Mouse (Mus musculus) liver, embryonic 13.5 days (tissue): ENCODE results near the gene Gm43191. TPM values are rescaled to one million over a fixed set of nuclear protein-coding genes. Genes with fewer than 3 reads are reported as not detected.
"Not testable (repeated sequence)": the region's sequence is repeated elsewhere in the genome, so short reads cannot be mapped to it uniquely, and the experiment has no call there.

ENCODE experiments used
- ATAC-seq: fragments of 200-750 bp; cut with Nextera tagmentation; 2 replicates; pipeline ENCODE4 v1.8.0; 2017; ENCODE audit warnings: low read depth, mild to moderate bottlenecking, moderate number of reproducible peaks, moderate library complexity
- DNase-seq: peaks from one replicate; pipeline ENCODE4 v3.0.0; 2022
- H3K27ac ChIP-seq: fragments of 300-500 bp; sonication (generic); 2 replicates; pipeline ENCODE4 v1.5.1; 2015; ENCODE audit warnings: moderate library complexity, mild to moderate bottlenecking, inconsistent platforms
- H3K27me3 ChIP-seq: fragments of 300-500 bp; sonication (generic); 2 replicates; pipeline ENCODE4 v1.6.1; 2015; ENCODE audit warnings: mild to moderate bottlenecking, inconsistent platforms
- H3K36me3 ChIP-seq: fragments of 300-500 bp; sonication (generic); 2 replicates; pipeline ENCODE4 v1.6.1; 2015; ENCODE audit warnings: mild to moderate bottlenecking, inconsistent platforms
- H3K4me1 ChIP-seq: fragments of 300-500 bp; sonication (generic); replicated peaks from 2 replicates; pipeline ENCODE4 v1.6.1; 2015; ENCODE audit warnings: inconsistent platforms
- H3K4me2 ChIP-seq: fragments of 300-500 bp; sonication (generic); 2 replicates; pipeline ENCODE4 v1.6.1; 2015; ENCODE audit warnings: inconsistent platforms, mild to moderate bottlenecking, moderate library complexity
- H3K4me3 ChIP-seq: fragments of 300-500 bp; sonication (generic); replicated peaks from 2 replicates; pipeline ENCODE4 v1.5.1; 2015; ENCODE audit warnings: mild to moderate bottlenecking, inconsistent platforms
- H3K9ac ChIP-seq: fragments of 300-500 bp; sonication (generic); 2 replicates; pipeline ENCODE4 v1.6.1; 2015; ENCODE audit warnings: mild to moderate bottlenecking, inconsistent platforms
- H3K9me3 ChIP-seq: fragments of 300-500 bp; sonication (generic); replicated peaks from 2 replicates; pipeline ENCODE4 v1.6.1; 2016; ENCODE audit warnings: inconsistent platforms
- WGBS: fragments of 180-500 bp; shearing (Covaris S2); methylation state at CpG from one replicate; pipeline ENCODE4 v1.1.7; 2015; ENCODE audit not compliant: insufficient replicate concordance; 5-methylcytosine and 5-hydroxymethylcytosine counted together
- polyA plus RNA-seq: library from polyadenylated mRNA; unstranded; fragments of >200 nt; fragmentation: Nextera tagmentation; extraction: Ambion mirVana; gene quantifications from 2 replicates; pipeline ENCODE4 v1.2.1, GENCODE M21; 2015

The Gm43191 gene
- polyA plus RNA-seq, 1 experiment from 2014 or later = not detected

DNA sequence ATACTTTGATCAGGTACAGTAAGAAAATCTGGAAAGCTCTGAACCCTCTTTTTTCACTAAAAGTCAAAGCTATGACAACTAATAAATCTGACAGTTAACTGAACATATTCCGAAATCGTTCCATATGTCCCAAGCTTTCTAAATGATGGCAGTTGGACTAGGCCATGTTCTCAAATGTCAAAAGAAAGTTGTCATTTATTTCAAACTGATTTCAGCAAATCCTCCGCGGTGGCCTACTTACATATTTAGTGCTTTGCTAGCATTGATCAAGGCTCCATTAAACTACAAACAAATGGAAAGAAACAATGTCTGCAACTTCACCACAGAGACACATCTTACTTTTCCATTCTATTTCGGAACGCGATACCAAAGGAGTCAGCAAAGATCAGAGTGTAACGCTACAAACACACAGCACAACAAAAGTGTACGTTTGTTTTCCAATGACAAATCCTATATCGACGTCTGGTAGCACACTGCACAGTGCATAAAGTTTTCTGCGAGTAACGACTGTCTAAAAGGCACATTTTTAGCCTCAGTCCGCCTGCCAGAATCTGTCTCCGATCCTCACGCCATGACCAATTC is 19.7 kb downstream of the Gm43191 start:
- ATAC-seq (no peak), DNase-seq (no peak)
- Histone ChIP-seq H3K4me2 (peak overlapping the region; percentile 75), H3K27ac (peak overlapping the region; percentile 90), H3K9me3 (no peaks in the 10 kb centered on the region), H3K4me1 (peaks cover 59% of the 10 kb centered on the region), H3K27me3 (no peaks in the 10 kb centered on the region), H3K36me3 (no peaks in the 10 kb centered on the region), H3K4me3 (peak overlapping the region; percentile 97), H3K9ac (peak overlapping the region; percentile 98)
- WGBS = 5% methylated on average over 16 of the region's 16 CpGs

DNA sequence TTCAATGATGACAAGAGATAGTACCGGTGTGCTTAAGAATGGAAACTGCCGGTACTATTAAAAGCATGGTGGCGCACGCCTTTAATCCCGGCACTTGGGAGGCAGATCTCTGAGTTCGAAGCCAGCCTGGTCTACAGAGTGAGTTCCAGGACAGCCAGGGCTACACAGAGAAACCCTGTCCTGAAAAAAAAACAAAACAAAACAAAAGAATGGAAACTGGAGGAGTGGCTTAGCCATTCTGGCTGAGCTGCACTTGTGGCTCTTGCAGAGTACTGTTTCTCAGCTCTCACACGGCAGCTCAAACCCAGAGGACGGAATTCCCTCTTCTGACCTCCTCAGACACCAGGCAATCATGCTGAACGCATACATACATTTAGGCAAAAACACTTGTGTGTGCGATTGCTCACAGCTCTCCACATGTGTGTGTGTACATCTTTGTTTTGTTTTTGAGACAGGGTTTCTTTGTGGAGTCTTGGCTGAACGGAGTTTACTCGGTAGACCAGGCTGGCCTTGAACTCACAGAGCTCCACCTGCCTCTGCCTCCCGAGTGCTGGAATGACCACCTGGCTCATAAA is 21.1 kb downstream of the Gm43191 start:
- Histone ChIP-seq H3K27me3 (no peaks in the 10 kb centered on the region), H3K4me3 (peak overlapping the region; percentile 97), H3K9me3 (no peaks in the 10 kb centered on the region), H3K27ac (no peak overlapping the region), H3K36me3 (no peaks in the 10 kb centered on the region), H3K9ac (no peak overlapping the region; the same call in 1 of the 2 replicates), H3K4me1 (peaks cover 67% of the 10 kb centered on the region), H3K4me2 (peak overlapping the region; percentile 75)
- 68% methylated on average over 13 of the region's 13 CpGs for WGBS
- ATAC-seq = no peak
- DNase-seq = no peak

DNA sequence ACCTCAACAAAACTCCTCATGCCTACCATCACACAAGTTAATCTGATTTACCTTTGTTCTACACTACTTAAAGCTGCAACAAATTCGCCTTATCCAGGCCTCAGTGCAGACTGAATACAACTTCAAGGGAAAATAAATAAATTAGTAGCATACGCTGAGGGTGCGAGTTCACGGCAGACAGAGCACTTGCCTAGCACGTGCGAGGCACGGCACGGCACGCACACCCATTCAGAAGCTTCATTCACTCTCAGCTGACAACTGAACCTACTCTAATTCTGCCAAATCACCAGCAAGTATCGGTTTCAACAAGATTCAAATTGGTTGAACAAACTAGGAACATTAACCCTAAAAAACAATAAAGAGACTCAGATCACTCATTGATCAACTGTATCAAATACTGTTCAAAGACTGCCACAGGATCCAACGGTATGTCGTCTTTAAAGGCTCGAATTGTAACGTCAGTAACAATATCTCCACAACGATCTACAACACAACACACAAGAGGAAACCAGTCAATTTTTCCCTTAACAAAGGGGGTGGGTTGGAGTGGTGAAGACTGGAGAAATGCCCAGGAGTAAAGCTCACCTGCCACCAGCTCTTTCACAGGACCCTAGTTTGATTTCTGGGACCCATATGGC is 22.0 kb downstream of the Gm43191 start:
- Histone ChIP-seq H3K27me3 (no peaks in the 10 kb centered on the region), H3K4me3 (no peak overlapping the region), H3K27ac (no peak overlapping the region), H3K4me2 (peak overlapping the region; percentile 75; the same call in 1 of the 2 replicates), H3K9me3 (no peaks in the 10 kb centered on the region), H3K9ac (no peak overlapping the region), H3K4me1 (peaks cover 74% of the 10 kb centered on the region), H3K36me3 (no peaks in the 10 kb centered on the region)
- DNase-seq (no peak), ATAC-seq (no peak)
- 64% methylated on average over 15 of the region's 15 CpGs for WGBS

DNA sequence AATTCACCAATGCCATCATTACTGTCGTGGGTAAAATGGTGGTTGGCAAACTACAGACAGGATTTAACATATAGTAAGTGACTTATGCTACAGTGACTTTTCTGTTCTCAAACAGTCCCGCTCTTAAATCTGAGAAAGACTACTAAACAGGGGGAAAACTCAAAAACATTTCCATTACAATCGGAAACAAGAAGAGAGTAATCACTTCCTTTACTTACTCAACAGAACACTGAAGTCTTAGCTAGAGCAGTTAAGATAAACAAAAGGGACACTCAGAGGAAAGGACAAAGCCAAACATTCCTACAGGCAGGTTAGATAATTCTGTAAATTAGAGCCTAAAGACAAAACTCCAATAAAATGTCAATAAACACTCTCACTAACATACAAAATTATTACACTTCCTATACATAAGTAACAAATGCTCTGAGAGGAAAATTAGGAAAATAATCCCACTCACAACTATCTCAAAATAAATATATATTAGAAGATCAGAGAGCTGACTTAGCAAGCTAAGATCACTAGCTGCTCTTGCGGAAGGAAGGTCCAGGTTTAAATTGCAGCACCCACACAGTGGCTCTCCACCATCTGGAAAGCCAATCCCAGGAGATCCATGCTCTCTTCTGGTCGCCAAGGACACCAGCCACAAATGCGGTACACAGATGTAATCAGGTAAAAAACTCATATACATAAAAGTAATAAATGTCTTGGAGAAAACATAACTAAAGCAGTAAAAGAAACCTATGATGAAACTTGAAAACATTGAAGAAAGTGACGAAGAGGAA is 24.7 kb downstream of the Gm43191 start:
- H3K4me1 ChIP-seq = peaks cover 82% of the 10 kb centered on the region
- no peak overlapping the region for H3K9ac ChIP-seq
- H3K9me3 ChIP-seq = no peaks in the 10 kb centered on the region
- H3K4me3 ChIP-seq = no peak overlapping the region
- H3K27me3 ChIP-seq = no peaks in the 10 kb centered on the region
- no peaks in the 10 kb centered on the region for H3K36me3 ChIP-seq
- no peak overlapping the region for H3K27ac ChIP-seq
- WGBS = 68% methylated on average over 7 of the region's 7 CpGs
- ATAC-seq (no peak), DNase-seq (no peak)
- H3K4me2 ChIP-seq = no peak overlapping the region

DNA sequence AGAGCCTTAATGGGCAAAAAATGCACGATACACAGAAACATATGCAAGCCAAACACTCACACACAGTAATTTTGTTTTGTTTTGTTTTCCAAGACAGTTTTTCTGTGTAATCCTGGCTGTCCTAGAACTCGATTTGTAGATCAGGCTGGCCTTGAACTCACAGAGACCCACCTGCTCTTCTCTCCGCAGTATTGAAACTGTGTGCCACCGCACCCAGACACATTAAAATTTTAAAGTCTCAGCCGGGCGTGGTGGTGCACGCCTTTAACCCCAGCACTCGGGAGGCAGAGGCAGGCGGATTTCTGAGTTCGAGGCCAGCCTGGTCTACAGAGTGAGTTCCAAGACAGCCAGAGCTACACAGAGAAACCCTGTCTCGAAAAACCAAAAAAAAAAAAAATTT is 27.0 kb downstream of the Gm43191 start:
- H3K4me3 ChIP-seq, H3K4me2 ChIP-seq, DNase-seq, H3K9ac ChIP-seq, H3K27me3 ChIP-seq, H3K9me3 ChIP-seq, ATAC-seq, H3K27ac ChIP-seq, H3K36me3 ChIP-seq: not testable (repeated sequence)
- peaks cover 65% of the 10 kb centered on the region for H3K4me1 ChIP-seq
- WGBS = 72% methylated on average over 11 of the region's 11 CpGs

DNA sequence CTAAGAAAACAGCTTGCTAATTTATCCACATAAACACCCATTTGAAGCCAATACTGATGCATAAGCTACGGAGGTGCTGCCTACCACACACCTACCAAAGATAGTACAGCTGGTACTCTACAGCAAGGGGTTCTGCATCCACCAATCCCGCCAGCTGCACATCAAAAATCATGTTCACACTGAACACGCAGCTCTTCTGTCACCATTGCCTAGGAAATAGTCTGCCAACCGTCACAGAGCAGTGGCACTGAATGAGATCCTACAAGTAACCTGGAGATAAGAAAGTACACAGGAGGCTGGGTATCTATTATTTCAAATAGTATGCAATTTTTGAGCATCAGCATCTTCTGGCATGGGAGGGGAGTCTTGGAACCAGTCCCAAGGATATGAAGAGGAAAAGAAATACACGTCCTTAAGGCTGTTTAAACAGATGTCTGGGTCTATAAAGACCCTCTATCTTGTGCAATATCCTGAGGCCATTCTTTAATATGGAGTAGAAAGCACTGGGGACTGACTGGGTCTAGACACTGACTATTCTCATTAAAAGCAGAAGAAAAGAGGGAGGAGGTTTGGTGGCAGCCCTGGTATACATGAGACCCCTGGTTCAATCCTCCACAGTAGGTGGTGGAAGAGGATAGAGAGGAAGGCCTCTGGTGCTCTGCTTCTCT is 27.6 kb downstream of the Gm43191 start:
- Histone ChIP-seq H3K36me3 (peaks cover 13% of the 10 kb centered on the region; the same call in 1 of the 2 replicates), H3K4me2 (no peak overlapping the region), H3K4me3 (no peak overlapping the region), H3K9me3 (no peaks in the 10 kb centered on the region), H3K4me1 (peaks cover 60% of the 10 kb centered on the region), H3K9ac (no peak overlapping the region; the same call in 1 of the 2 replicates), H3K27ac (no peak overlapping the region), H3K27me3 (no peaks in the 10 kb centered on the region)
- 56% methylated on average over 5 of the region's 5 CpGs for WGBS
- ATAC-seq (no peak), DNase-seq (no peak)

DNA sequence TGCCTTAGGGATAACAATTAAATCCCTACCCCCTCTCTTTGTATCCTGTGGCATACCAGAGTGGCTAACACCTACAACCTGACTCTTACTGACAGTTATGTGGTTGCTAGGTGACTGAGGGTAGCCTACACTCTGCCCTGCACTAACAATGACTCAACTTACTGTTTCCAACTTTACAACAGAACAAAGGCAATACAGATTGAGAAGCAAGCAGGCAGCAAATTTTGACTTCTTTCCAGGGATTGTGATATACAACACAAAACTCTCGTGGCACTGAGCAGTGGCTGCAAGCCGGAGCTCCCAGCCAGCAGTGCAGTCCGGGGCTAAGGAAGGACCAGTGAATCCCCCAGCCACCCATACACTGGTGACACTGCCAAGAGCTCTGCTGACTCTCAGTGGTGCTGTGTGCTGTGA is 29.0 kb downstream of the Gm43191 start:
- H3K27me3 ChIP-seq = no peaks in the 10 kb centered on the region
- no peak overlapping the region for H3K9ac ChIP-seq
- no peak overlapping the region for H3K4me3 ChIP-seq
- DNase-seq = no peak
- no peak overlapping the region for H3K27ac ChIP-seq
- H3K4me2 ChIP-seq = no peak overlapping the region
- H3K36me3 ChIP-seq = peaks cover 18% of the 10 kb centered on the region
- no peak for ATAC-seq
- peaks cover 47% of the 10 kb centered on the region for H3K4me1 ChIP-seq
- 76% methylated on average over 3 of the region's 3 CpGs for WGBS
- no peaks in the 10 kb centered on the region for H3K9me3 ChIP-seq

DNA sequence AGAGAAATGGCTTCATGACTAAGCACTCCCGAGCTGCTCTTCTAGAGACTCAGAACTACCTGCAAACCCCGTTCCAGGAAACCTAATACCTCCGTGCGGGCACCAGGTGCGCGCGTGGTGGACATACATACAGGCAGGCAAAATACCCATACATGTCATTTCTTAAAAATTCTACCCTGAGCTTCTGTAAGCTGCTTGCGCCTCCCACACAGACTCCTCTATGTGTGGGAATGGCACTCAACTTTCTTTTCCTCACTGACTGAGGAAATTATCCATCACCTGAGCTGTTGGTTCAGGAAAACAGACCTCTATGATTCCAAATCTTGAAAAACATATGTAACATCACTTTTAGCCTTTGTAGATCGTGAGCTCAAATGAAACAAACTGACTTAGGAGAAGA is 30.4 kb downstream of the Gm43191 start:
- Histone ChIP-seq H3K9me3 (no peaks in the 10 kb centered on the region), H3K27ac (no peak overlapping the region), H3K4me1 (peaks cover 36% of the 10 kb centered on the region), H3K4me2 (no peak overlapping the region), H3K27me3 (no peaks in the 10 kb centered on the region), H3K36me3 (peaks cover 31% of the 10 kb centered on the region), H3K4me3 (no peak overlapping the region), H3K9ac (no peak overlapping the region)
- no peak for DNase-seq
- 92% methylated on average over 9 of the region's 9 CpGs for WGBS
- ATAC-seq = no peak

DNA sequence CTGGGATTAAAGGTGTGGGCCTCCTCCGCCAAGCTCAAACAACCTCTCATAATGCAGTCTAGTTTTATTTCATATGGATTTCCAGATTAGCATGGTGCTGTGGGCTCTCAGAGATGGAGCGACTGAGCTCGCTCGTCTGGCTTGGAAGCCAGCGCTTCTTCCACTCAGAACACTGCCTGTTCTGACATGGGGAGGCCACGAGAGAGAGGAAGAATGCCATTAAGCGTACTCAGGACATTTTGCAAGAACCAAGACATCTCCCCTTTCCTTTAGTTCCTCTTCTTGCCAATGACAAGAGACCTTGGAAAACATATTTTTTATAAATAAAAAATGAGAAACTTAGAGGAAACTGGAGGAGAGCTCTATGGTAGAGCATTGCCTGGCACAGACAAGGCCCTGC is 32.3 kb downstream of the Gm43191 start:
- 83% methylated on average over 7 of the region's 7 CpGs for WGBS

DNA sequence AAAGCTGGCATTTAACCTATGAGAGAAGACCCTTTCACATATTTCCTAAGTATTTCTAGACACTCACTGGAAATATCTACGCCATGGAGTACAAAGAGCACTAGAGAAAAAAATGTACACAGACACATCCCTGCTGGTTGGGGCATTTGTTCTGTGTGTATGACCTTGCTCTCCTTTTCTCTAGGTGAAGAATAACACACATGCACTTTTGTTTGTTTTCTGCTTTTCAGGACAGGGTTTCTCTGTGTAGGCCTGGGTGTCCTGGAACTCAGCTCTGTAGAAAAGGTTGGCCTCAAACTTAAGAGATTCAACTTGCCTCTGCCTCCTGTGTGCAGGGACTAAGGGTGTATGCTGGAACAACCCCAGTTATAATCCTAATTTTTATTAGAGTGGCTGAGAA is 34.7 kb downstream of the Gm43191 start:
- no peak overlapping the region for H3K4me2 ChIP-seq
- peaks cover 12% of the 10 kb centered on the region for H3K4me1 ChIP-seq
- DNase-seq (no peak), ATAC-seq (no peak)
- WGBS = 89% methylated on average over 1 of the region's 1 CpGs
- H3K27me3 ChIP-seq = no peaks in the 10 kb centered on the region
- H3K4me3 ChIP-seq = no peak overlapping the region
- H3K9me3 ChIP-seq = no peaks in the 10 kb centered on the region
- no peak overlapping the region for H3K9ac ChIP-seq
- no peak overlapping the region for H3K27ac ChIP-seq
- peaks cover 69% of the 10 kb centered on the region for H3K36me3 ChIP-seq

More for the DNA sequence above, 32.3 kb downstream of the Gm43191 start:
- H3K36me3 ChIP-seq = peaks cover 47% of the 10 kb centered on the region
- H3K9me3 ChIP-seq = no peaks in the 10 kb centered on the region
- H3K27ac ChIP-seq = no peak overlapping the region
- no peak overlapping the region for H3K4me2 ChIP-seq
- ATAC-seq (no peak), DNase-seq (no peak)
- H3K27me3 ChIP-seq = no peaks in the 10 kb centered on the region
- no peak overlapping the region for H3K9ac ChIP-seq
- H3K4me3 ChIP-seq = no peak overlapping the region
- H3K4me1 ChIP-seq = peaks cover 23% of the 10 kb centered on the region

DNA sequence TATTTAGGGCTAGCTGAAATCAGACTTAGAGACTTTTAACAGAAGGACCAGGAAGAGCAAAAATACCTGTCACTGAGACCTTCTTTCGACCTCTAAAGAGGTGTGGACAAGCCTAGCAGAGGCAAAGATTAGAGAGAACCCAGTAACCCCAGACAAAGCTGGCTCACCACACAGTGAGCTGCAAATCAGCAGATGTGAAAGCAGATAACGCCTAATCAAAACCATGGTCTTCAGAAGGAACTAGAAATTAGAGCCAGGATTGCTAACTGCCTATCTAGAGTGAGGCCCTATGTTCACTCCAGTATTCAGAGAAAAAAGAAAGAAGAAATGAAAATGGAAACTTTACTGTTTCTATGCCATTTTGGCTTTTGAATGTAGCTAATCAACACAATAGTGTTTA is 38.7 kb downstream of the Gm43191 start:
- DNase-seq (no peak), ATAC-seq (no peak)
- H3K36me3 ChIP-seq = peaks cover 90% of the 10 kb centered on the region
- H3K27me3 ChIP-seq = no peaks in the 10 kb centered on the region
- WGBS = 59% methylated on average over 2 of the region's 2 CpGs
- H3K9me3 ChIP-seq = no peaks in the 10 kb centered on the region
- no peak overlapping the region for H3K9ac ChIP-seq
- no peak overlapping the region for H3K4me3 ChIP-seq
- no peak overlapping the region for H3K4me2 ChIP-seq
- H3K4me1 ChIP-seq = peaks cover 12% of the 10 kb centered on the region
- no peak overlapping the region for H3K27ac ChIP-seq
